Mouse (Mus musculus) left cerebral cortex, adult 8-10 months (tissue): ENCODE measurements around the gene Hmgb1. TPM values are rescaled to one million over a fixed set of nuclear protein-coding genes. Genes with fewer than 3 reads are reported as not detected.

ENCODE experiments used
- DNase-seq, 2 experiments: peaks; one replicate each; pipeline ENCODE4 v3.0.0; 2022; ENCODE audit warnings: low spot score in 2 of 2
- total RNA-seq, 4 experiments: library from RNA; stranded (reverse); gene quantifications; 2 replicates each; pipeline ENCODE4 v1.2.4; 2022

Hmgb1 gene
- total RNA-seq, 4 experiments from 2014 or later, result 120 to 137 (median 132) TPM

DNA sequence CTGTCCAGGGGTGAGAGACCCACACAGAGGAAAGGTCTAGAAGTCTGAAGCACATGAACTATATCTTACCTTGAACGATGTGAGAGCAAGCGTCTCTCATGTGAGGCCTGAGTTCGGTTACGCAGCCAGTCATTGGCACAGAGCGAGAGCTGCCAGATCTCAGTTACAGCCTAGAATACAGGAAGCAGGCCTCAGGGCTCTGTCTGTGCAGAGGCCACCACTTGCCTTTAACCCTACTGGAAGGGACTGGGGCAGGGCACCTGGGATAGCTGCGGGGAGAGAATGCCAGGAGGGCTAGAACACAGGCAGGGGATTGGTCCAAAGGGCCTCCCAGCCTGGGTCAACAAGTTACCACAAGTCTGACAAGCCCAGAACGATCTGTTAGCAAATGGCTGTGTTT lies 184.5 kb downstream of the Hmgb1 start:
- DNase-seq, result no peak

DNA sequence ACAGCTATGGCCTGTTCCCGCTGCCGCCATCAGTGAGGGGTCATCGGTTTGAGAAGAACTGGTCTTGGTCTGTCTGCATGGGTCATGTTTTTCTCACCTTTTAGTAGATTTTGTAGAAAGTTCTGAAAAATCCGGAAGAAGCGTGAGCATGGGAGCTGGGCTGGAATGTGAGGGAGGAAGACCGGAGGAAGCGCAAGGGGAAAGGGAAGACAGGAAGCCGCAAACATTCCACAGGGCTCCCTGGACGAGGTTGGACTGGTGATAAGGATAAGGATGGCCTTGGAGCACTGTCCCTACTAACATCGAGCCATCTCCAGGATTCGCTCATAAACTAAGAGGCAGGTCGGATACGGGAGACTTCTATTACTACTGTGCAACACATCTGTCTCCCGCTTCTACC lies 185.8 kb downstream of the Hmgb1 start:
- DNase-seq, result no peak

DNA sequence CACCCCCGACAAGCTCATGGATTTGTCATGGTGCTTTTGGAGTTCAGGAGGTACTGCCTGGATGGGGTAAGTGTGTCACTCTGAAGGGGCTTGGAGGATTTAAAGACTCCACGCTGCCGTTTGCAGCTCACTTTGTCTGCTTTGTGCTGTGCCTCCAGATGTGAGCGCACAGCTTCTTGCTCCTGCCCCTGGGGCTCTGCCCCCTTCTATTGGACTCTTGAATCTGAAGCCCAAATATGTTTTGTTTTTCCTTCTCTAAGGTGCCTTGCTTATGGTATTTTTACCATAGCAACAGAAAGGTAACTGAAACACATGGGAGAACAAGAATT lies 187.6 kb downstream of the Hmgb1 start:
- DNase-seq, result no peak

Other genes starting within 250 kb of the Hmgb1 start
- gene Gm42791, start 189.3 kb downstream of the Hmgb1 start, total RNA-seq, result 10 to 100 TPM; 30.1 to 40.2 (median 34.9) TPM
- gene Uspl1, start 139 bp downstream of the Hmgb1 start, total RNA-seq, result 10 to 100 TPM; 39.9 to 45.5 (median 41.6) TPM
- 10 to 100 TPM in 3 of 4 experiments, 1 to 10 TPM in 1; 6.7 to 14.3 (median 11.2) TPM for gene Alox5ap, start 80.3 kb upstream of the Hmgb1 start, total RNA-seq
- 10 to 100 TPM; 12.1 to 17.6 (median 15.0) TPM for gene Medag, start 227.3 kb upstream of the Hmgb1 start, total RNA-seq